In genomic region chr4:57153068-57153835, GRCm38 (mm10) we compare ENCODE assay signal across 8 mouse cellular contexts. TPM values are rescaled to one million over a fixed set of nuclear protein-coding genes. Genes with fewer than 3 reads are reported as not detected.
A peak's percentile ranks its signal among the peaks of the same experiment; 100 is the strongest.
DNase-seq lines count a peak whose midpoint lies in the region; ATAC-seq and TF ChIP-seq lines count a peak whose summit lies in the region.

No protein-coding gene starts in this region.

- intact Hi-C loops in heart, postnatal 10 days (cut with DNase I): no loop called here

- WGBS in kidney, postnatal 0 days: 11% methylated on average over 9 of the region's 9 CpGs
- 6% methylated on average over 9 of the region's 9 CpGs for WGBS in forebrain, embryonic 10.5 days
- 24% methylated on average over 9 of the region's 9 CpGs for WGBS in liver, postnatal 0 days (ENCODE audit: insufficient replicate concordance)
- WGBS in stomach, embryonic 15.5 days: 12% methylated on average over 9 of the region's 9 CpGs

- H3K27ac ChIP-seq in kidney, postnatal 0 days: peak overlapping the region; percentile 63; the same call in 1 of the 2 replicates
- H3K27ac ChIP-seq in forebrain, embryonic 10.5 days: peak overlapping the region; percentile 83
- H3K27ac ChIP-seq in liver, postnatal 0 days (ENCODE audit: low read depth): 0 out of 2 replicates have a peak overlapping the region, but pooled peaks have one; percentile 11
- peak overlapping the region; percentile 93 for H3K27ac ChIP-seq in stomach, embryonic 15.5 days

- H3K27me3 ChIP-seq in kidney, postnatal 0 days (ENCODE audit: insufficient read depth, low read length): no peaks in the 10 kb centered on the region
- peaks cover 6% of the 10 kb centered on the region; the same call in 1 of the 2 replicates for H3K27me3 ChIP-seq in forebrain, embryonic 10.5 days (ENCODE audit: poor library complexity, severe bottlenecking)
- H3K27me3 ChIP-seq in liver, postnatal 0 days (ENCODE audit: insufficient read depth, low read length): no peaks in the 10 kb centered on the region
- H3K27me3 ChIP-seq in stomach, embryonic 15.5 days (replicated peaks): no peaks in the 10 kb centered on the region

- H3K4me1 ChIP-seq in kidney, postnatal 0 days (replicated peaks; ENCODE audit: insufficient read depth, low read length): 0 out of 2 replicates have a peak, but pooled peaks cover 5% of the 10 kb centered on the region
- H3K4me1 ChIP-seq in forebrain, embryonic 10.5 days: peaks cover 19% of the 10 kb centered on the region
- peaks cover 7% of the 10 kb centered on the region for H3K4me1 ChIP-seq in liver, postnatal 0 days (ENCODE audit: insufficient read depth)
- H3K4me1 ChIP-seq in stomach, embryonic 15.5 days: peaks cover 19% of the 10 kb centered on the region

- no peak for TF ChIP-seq CTCF in kidney, postnatal 0 days (IDR thresholded peaks at IDR 0.05; ENCODE audit: low read depth)
- TF ChIP-seq CTCF in liver, postnatal 0 days (IDR thresholded peaks at IDR 0.05; ENCODE audit: low read depth): no peak

- TF ChIP-seq EP300 in liver, postnatal 0 days (IDR thresholded peaks at IDR 0.05; ENCODE audit: low read depth): no peak

- peak overlapping the region; percentile 27 for H3K4me2 ChIP-seq in kidney, postnatal 0 days (ENCODE audit: low read length)
- H3K4me2 ChIP-seq in liver, postnatal 0 days (ENCODE audit: low read depth, low read length): peak overlapping the region; percentile 61
- H3K4me2 ChIP-seq in stomach, embryonic 15.5 days: peak overlapping the region; percentile 44

- no peaks in the 10 kb centered on the region for H3K36me3 ChIP-seq in kidney, postnatal 0 days (ENCODE audit: insufficient read depth, low read length)
- no peaks in the 10 kb centered on the region for H3K36me3 ChIP-seq in forebrain, embryonic 10.5 days (replicated peaks)
- no peaks in the 10 kb centered on the region for H3K36me3 ChIP-seq in liver, postnatal 0 days (replicated peaks; ENCODE audit: insufficient read depth, low read length)
- no peaks in the 10 kb centered on the region for H3K36me3 ChIP-seq in stomach, embryonic 15.5 days

- no peak for DNase-seq in kidney, postnatal 0 days (ENCODE audit: low spot score)
- no peak for DNase-seq in kidney, adult 11 months
- peak; percentile 46 for DNase-seq in forebrain, embryonic 10.5 days (ENCODE audit: extremely low spot score, low spot score)
- DNase-seq in heart, postnatal 10 days: peak; percentile 35 to 45
- peak; percentile 37 for DNase-seq in liver, postnatal 0 days
- no peak for DNase-seq in testis, postnatal 10 days (ENCODE audit: low spot score)

- H3K9ac ChIP-seq in kidney, postnatal 0 days (ENCODE audit: low read depth, low read length): no peak overlapping the region; the same call in 1 of the 2 replicates
- H3K9ac ChIP-seq in liver, postnatal 0 days (replicated peaks): no peak overlapping the region
- no peak overlapping the region for H3K9ac ChIP-seq in stomach, embryonic 15.5 days

- ATAC-seq in kidney, postnatal 0 days (replicated peaks; ENCODE audit: low FRiP score, low read depth): 0 out of 2 replicates have a peak, but pooled peaks have one; percentile 12
- ATAC-seq in liver, postnatal 0 days: peak; percentile 85
- ATAC-seq in stomach, embryonic 15.5 days (ENCODE audit: insufficient read depth, low FRiP score, low read depth): peak; percentile 84
- ATAC-seq in inflammation-experienced regulatory T-cells, adult 6 months: no peak

- no peaks in the 10 kb centered on the region for H3K9me3 ChIP-seq in kidney, postnatal 0 days (replicated peaks; ENCODE audit: low read length)
- H3K9me3 ChIP-seq in forebrain, embryonic 10.5 days: no peaks in the 10 kb centered on the region
- H3K9me3 ChIP-seq in liver, postnatal 0 days (ENCODE audit: low read length): no peaks in the 10 kb centered on the region
- H3K9me3 ChIP-seq in stomach, embryonic 15.5 days: no peaks in the 10 kb centered on the region

- H3K4me3 ChIP-seq in kidney, postnatal 0 days (replicated peaks; ENCODE audit: low read depth, low read length): no peak overlapping the region
- H3K4me3 ChIP-seq in forebrain, embryonic 10.5 days: peak overlapping the region; percentile 23
- H3K4me3 ChIP-seq in liver, postnatal 0 days (ENCODE audit: low read depth, low read length): peak overlapping the region; percentile 19; the same call in 1 of the 2 replicates
- H3K4me3 ChIP-seq in stomach, embryonic 15.5 days (replicated peaks): no peak overlapping the region

RNA-seq across cellular contexts. Expression of gene Epb41l4b, which starts 10.0 kb away (rescaled TPM):
- 6.8 and 7.0 TPM in 2 replicates for polyA plus RNA-seq in kidney, postnatal 0 days (2015; fragmentation: Nextera tagmentation; extraction: Ambion mirVana)
- 0.37 and 0.38 TPM in 2 replicates for polyA plus RNA-seq in forebrain, embryonic 10.5 days (2016; fragmentation: Nextera tagmentation; extraction: Ambion mirVana)
- total RNA-seq in heart, postnatal 10 days (2021): 1 to 10 TPM; 4.3 to 6.1 TPM
- 6.7 and 8.4 TPM in 2 replicates for polyA plus RNA-seq in liver, postnatal 0 days (2015; fragmentation: Nextera tagmentation; extraction: Ambion mirVana)
- polyA plus RNA-seq in stomach, embryonic 15.5 days (2015; fragmentation: Nextera tagmentation; extraction: Ambion mirVana): 11.4 and 11.6 TPM in 2 replicates
- polyA plus RNA-seq in inflammation-experienced regulatory T-cells, adult 6 months (2017; shearing (Covaris generic)): not detected

Comparison
In these comparisons a context has a peak if more than half of its experiments do, and no peak if none do; other contexts are left out.
1. DNase-seq: peak in forebrain, embryonic 10.5 days (single experiment), heart, postnatal 10 days (2 of 2) and liver, postnatal 0 days (single experiment); none in kidney, postnatal 0 days (single experiment), kidney, adult 11 months (single experiment) and testis, postnatal 10 days (single experiment).
2. H3K27ac ChIP-seq: peak in every context shown above with its lines; median percentile 93 in stomach, embryonic 15.5 days; 83 in forebrain, embryonic 10.5 days; 63 in kidney, postnatal 0 days; 11 in liver, postnatal 0 days.
3. H3K4me3 ChIP-seq: peak in forebrain, embryonic 10.5 days (single experiment) and liver, postnatal 0 days (single experiment); none in kidney, postnatal 0 days (single experiment) and stomach, embryonic 15.5 days (single experiment).
4. Peak in every context shown above with its lines, with median percentiles within 50 percentile points of each other: H3K4me2 ChIP-seq.